Mouse (Mus musculus) telencephalon, adult 2 months (tissue): ENCODE measurements around the gene Hook2.

Experiments used
- DNase-seq: peaks from one replicate; pipeline ENCODE4 v3.0.0-alpha.2; 2011; ENCODE audit warnings: low read depth, low spot score

Gene Hook2

DNA sequence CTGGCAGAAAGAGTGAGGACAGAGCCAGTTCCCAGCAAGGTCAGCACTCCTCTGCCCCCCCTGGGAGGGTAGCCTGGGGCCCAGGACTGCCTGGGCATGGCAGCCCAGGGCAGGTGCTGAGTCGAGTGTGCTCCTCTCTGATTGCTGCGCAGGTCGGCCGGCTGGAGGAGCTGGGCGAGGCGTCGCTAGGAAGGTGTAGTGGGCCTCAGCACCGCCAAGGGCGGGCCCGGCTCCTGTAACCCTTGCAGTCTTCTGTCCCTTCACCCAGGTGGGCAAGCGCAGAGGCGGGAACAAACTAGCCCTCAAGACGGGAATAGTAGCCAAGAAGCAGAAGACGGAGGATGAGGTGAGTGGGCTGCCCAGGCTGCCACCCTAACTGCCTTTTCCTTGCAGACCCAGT lies 38.9 kb downstream of the Hook2 start:
- DNase-seq, result no peak

DNA sequence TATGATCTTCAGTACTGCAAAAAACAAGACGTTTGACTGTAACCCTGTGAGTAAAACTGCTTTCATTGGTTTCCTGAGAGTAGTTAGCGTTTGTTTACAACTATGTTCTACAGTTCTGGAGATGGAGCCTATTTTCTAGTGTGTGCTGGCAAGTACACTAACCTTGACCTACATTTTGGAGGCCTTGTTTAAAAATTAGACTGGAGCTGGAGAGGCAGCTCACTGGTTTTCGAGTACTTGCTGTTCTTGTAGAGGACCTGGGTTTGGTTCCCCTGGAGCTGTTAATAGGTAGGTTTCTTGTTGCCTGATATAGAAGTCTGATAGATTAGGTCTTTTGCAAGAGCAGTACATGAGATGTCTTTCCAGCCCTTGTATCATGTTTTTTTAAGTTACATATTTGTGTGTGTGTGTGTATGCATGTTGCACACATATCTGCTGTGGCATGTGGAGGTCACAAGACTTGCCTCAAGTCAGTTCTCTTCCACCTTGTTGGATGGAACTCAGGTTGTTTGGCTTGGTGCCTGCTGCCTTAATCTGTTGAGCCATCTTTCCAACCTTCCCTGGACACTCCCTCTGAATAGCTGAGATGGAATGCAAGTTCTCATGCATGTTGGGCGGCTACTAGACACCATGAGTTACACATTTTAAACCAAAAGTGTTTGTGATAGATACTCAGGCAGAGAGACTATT lies 42.4 kb downstream of the Hook2 start:
- no peak for DNase-seq

DNA sequence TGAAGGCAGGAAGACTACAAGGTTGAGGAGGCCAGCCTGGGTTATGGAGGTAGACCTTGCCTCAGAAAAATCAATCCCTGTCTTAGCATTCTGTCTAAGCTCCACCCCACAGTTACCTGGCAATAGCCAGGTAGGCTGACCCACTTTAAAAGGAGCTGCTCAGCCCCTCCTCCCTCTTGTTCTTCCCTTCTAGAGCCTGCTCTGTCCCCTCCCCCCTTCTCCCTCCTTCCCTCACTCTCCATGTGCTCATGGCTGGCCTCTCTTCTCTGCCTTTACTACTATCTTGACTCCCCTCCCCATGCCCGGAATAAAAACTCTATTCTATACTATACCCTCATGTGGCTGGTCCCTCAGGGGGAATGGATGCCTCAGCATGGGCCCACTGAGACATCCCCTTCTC lies 43.5 kb downstream of the Hook2 start:
- no peak for DNase-seq

DNA sequence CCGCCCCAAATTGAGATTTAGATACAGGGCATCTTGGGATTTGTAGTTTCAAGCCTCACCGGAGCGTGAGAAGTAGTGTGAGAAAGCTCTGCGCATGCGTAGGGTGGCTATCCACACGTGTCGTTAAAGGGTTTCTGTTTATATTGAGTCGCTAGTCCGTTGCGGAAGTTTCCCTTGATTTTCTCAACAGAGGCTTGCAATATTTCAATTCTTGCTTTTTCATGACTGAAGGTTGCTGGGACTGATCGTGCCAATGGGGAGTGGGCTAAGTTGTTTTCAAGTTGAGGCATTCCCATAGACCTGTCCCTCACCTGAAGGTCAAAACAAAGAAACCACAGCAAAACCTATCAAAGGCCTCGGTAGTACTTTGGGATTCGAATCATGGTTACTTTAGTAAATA lies 44.4 kb downstream of the Hook2 start:
- DNase-seq, result peak; percentile 80

DNA sequence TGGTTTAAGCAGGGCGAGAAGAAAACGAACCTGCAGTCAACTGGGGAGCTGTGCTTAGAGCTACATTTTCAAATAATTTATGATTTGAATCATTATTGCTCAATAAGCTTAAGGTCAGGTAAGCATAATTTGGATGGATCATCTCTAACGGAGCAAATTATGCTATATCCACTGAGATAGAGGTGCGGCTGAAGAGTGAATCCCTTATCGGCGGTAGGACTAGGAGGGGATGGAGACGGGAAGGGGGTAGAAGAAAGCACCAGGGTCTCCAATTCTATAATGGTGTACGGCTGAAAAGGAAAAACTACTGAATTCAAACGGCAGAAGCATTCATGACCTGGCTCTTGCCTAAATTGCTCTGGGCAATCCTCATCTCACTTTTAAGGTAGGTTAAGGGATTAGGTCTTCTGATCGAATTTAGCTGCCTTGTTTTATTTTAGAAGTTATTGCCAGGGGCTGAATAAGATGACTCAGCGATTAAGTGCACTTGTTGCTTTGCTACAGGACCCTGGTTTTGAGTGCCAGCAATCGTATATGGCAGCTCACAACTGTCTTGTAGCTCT lies 44.8 kb downstream of the Hook2 start:
- DNase-seq, result no peak

DNA sequence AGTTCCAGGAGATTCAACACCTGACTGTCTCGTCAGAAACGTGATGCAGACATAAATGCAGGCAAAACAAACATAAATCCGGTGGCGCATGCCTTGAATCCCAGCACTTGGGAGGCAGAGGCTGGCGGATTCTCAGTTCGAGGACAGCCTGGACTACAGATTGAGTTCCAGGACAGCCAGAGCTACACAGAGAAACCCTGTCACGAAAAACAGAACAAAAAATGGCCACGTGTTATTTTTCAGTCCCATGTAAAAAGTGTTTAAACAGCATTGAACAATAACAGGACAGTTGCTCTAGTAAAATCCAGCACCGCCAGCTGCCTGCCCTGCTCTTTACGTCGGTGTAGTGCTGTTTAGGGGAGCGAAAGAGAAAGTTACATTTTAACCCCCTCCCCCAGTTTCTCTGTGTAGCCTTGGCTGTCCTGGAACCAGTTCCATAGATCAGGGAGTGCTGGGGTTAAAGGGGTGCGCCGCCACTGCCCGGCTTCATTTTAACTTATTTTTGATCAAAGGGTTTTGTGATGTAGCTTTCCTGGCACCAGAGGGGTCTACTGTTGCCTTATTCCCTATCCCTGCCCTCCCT lies 45.4 kb downstream of the Hook2 start:
- DNase-seq, result no peak

DNA sequence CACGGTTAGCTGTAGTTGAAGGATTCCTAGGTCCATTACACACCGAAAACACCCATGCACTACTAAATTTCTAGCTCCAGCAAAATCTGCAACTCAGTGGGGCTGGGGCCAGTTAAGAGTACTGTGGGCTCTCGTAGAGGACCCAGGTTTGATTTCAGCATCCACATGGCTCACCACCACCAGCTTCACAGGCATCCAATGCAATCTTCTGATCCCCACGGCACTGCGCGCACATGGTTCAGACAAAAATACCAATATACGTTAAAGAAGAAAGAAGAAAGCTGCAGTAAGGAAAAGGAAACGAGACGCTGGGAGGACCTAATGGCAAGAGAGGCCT lies 45.9 kb downstream of the Hook2 start:
- no peak for DNase-seq

DNA sequence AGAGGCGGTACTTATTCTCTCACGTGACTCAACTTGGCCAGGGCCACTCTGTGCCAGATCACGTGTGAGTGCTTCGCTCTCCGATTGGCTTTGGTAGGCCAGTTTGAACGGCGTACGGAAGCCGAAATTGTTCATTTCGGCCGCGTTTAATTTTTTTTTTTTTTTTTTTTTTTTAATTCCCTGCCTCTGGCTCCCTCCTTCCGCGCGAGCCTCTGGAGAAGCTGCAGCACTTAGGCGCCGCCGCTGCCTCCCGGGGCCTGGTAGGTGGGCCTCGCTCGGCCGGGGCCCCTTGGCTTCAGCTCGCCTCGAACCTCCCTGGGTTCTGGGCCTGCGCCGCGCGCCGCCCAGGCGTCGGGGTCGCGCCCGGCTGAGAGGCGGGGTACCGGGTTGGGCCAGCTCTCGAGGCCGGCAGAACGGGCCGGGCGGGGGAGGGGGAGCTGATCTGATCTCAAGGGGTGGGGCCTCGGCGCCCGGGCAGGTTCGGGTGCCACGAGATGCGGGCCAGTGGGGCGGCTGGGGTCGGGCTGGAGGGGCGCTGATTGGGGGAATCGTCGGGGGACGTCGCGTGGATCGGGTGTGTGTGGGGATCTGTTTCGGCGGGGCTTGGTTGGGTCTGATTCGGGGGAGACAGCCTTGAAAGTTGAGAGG lies 46.4 kb downstream of the Hook2 start, which contains the start of gene Tnpo2:
Tnpo2 (plus strand) TSS at position 198 of the 648 bp plus-strand sequence.
- DNase-seq, result peak; percentile 99

DNA sequence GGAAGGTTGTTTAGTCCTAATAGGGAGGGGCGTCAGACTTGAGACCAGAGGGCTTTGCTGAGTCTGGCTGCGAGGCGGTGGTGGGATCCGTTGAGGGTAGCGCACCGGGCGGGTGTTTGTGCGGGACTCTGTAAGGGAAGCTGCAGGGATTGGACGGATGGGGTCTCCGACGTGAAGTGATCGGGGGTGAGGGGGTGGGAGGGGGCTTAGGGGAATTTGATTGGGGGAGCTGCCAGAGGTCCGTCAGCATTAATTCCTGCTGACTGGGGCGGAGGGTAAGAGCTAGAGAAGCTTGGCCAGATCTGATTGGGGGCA lies 46.9 kb downstream of the Hook2 start:
- DNase-seq, result no peak

DNA sequence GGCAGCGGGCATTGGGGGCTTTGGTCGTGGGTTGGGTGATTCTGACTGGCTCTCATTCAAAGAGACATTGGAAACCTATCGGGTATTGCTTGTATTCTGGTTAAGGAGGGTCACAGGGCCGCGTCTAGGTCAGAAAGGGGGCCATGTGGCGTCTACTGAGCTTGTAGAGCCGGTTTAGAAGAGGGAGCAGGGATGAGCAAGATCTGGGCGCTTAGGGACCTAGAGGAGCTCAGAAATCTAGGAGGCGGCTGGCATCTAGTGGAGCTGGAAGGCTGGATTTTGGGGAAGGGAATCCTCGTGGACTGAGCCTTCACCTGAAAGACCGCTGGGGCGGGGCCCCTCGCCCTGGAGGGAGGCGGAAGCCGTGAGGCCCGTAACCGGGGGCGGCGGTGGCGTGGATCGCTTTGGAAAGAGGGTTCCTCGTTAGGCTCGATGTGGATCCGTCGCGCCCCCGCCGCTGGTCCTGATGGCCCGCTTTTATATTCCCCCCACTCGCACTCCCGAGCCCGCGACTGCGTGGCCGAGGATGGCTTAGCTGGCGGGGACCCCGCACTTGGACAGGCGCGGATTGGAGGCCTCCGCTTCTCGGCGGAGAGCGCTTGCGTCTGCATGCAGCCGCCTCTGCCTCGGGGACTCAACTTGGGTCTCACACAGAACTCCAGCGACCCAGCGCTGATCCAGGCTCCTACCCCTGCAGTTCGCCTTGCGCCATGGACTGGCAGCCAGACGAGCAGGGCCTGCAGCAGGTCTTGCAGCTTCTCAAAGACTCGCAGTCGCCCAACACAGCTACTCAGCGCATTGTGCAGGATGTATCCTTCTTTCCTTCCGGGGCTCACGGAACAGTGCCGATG lies 47.5 kb downstream of the Hook2 start:
- DNase-seq, result no peak

DNA sequence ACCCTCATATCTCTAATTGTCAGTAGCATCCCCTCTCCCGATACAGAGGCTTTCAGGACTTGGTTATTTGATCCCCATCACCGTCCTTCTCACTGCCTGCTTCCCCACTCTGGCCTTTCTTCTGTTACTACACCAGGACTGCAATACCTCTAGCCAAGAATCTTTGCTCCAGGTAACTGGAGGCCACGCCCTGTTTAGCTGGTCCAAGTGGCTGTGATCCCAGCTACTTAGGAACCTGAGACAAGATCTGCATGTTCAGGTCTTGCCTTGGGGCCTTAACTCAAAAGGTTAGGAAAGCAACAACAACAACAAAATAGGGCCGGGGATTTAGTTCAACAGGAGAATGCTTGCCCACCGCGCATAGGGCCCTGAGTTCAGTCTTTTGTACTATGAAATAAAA lies 53.2 kb downstream of the Hook2 start:
- DNase-seq, result no peak
